Mouse (Mus musculus): Measurements from ENCODE around the gene Polr1c. TPM values are rescaled to one million over a fixed set of nuclear protein-coding genes. Genes with fewer than 3 reads are reported as not detected.

The Polr1c gene
- polyA plus RNA-seq, 2 experiments from 2014 or later = 110 to 117 TPM

- ATAC-seq = peak; percentile 62
These were observed 18.2 kb upstream of the Polr1c start for GRCm38 (mm10) chr17:46265918-46266618.

DNA sequence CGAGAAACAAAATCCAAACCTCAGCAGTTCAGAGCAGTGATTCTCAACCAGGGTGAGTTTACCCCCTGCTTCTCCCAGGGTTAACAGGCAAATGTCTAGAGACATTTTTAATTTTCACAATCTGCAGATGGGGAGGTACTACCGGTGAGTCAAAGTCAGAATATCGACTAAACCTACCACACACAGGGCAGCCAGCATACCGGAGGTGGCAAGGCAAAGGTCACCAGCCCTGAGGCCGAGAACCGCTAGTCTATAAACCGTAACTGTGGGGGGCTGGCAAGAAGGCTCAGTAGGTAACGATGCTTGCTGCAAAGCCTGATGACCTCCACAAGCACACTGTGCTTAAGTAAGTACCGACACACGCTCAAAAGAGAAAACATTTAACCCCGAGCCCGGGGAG is 17.6 kb upstream of the Polr1c start:
- no peak for ATAC-seq

DNA sequence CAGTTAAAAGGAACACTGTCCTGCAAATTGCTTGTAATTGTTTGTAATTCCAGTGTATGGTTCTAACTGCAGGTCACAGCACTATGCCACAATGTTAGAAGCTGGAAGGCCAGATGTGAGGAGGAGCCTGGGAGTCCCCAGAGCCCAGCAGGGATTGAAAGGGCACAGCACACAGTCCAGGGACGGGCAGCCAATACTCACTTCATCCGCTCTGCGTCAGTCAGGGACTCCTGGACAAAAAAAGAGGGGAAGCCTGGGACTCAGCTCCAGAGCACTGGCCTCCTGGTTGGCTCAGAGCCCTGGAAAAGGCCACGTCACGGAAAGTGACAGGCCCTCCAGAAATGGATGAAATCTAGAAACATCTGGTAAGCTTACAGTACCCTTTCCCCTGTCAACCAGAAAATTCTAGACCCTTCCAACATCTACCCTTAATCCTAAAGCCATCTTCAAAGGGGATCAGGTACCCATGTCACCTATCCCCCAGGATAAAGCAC is 14.4 kb upstream of the Polr1c start:
- ATAC-seq = no peak

DNA sequence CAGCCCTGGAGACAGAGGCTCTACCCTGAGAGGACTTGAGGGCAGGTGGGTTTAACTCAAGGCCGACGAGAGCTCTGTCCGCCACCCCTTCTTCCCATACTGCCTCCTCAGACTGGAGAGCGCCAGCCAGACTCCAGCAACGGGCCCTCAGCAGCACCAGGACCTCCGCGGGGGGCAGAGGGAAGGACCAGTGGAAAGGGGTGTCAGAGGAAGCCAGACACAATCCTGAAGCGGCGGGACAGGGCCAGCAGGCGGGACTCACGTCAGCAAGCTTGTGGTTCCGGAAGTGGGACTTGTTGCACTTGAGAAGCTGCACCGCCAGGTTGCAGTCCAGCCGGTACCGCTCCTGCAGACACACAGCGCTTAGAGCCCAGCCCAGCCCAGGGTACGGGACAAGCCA is 11.8 kb upstream of the Polr1c start:
- no peak for ATAC-seq

DNA sequence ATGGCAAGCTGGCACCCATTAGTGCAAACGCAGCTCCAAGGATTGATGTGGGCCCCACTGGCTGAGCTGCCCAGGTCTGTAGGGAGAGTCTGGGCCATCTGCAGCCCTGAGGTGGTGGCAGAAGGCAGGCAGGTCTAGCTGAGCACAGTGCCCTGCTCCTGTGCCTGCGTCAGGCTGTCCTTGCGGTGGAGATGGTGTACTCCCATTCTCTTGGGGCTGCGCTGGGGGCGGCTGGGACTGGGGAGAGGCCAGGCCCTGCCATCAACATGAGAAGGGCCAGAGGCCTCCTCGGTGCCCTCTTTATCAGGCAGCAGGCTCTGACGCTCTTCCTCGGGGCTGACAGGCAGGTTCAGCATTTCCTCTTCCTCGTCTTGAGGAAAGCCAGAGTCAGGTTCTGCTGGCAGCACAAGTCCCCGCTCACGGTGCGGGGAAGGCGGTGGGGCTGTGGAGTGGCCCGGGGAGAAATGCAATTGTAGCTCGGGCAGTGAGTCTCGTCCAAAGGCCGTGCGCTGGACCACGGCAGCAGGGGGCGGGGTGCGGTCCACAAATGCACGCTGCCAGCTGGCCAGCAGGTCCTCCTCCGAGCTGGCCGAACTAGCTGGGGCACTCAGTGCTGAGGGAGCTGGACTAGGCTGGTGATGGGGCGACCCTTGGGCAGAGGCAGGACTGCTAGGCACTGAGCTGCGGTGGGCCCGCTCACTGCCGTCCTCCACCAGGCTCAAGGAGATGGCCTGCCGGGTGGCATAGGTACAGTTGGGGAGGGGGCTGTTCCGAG is 10.6 kb upstream of the Polr1c start:
- ATAC-seq = no peak

DNA sequence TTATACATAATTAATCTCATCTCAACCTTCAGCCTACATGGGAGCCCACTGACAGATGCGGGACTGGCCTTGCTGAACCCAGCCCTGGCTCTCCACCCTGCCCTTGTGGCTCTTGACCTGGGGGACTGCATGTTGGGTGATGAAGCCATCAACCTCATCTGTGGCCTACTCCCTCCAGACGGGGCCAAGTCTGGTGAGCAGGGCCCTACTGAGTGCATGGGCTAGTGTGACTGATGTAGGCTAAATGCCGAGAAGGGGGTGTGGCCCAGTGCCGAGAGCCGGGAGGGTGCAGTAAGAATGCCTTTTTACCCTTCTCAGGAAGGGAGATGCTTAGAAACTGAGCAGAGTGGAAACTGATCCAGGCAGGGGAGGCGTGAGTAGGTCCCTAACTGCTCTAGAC is 7.3 kb upstream of the Polr1c start:
- ATAC-seq = no peak

DNA sequence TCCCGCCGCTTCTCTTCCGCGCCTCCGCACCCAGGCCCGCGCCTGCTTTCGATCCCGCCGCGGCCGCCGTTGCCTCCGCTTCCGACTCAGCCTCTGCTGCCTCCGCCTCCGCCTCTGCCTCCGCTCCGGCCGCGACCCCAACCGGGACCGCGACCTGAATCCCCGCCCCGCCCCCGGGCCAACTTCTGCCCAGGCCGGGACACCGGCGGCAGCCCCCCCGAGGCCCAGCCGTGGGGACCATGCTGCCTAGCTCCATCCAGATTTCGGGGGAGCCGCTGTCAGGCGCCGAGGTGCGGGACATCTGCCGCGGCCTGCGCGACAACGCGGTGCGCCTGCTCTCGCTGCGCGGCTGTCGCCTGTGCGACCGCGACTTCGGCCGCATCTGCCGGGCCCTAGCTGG is 6.3 kb upstream of the Polr1c start:
- ATAC-seq = no peak

- ATAC-seq = peak; percentile 89
These were observed 5.7 kb upstream of the Polr1c start, which contains the start of gene Lrrc73 for GRCm38 (mm10) chr17:46253452-46254084. Gene Lrrc73, plus strand, starts transcription at chr17:46253531.

DNA sequence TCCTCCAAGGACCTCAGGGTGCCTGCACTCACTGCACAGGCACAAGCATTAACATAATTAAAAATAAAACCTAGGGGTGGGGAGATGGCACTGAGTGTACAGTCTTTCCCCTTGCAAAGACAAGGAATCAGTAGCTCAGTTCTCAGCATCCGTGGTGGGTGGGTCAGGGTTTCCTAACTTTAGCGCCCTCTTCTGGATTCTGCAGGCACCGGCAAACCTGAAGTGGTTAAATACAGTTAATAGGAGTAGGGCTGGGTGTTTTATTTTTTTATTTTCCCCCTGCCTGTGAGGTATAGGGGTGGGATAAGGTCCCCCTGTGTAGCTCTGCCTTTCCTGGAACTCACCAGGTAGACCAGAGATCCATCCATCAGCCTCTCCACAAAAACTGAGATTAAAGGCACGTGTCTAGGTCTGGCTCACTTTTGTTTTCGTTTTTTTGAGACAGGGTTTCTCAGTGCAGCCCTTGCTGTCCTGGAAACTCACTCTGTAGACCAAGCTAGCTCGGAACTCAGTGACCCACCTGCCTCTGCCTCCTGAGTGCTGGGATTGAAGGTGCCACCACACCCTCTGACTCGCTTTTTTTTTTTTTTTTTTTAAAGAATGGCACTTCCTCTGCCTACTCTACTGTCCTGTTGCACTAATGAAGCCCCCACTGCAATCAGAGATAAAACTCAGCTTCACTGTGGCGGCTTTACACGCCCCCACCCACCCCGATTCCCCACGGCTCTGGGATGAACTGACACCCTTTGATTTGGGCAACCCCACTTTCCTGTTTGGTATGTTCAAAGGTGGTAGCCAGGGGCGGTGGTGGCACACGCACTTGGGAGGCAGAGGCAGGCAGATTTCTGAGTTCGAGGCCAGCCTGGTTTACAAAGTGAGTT is 5.0 kb upstream of the Polr1c start:
- no peak for ATAC-seq

GRCm38 (mm10) chr17:46251174-46251573 is 3.3 kb upstream of the Polr1c start:
- ATAC-seq = no peak

DNA sequence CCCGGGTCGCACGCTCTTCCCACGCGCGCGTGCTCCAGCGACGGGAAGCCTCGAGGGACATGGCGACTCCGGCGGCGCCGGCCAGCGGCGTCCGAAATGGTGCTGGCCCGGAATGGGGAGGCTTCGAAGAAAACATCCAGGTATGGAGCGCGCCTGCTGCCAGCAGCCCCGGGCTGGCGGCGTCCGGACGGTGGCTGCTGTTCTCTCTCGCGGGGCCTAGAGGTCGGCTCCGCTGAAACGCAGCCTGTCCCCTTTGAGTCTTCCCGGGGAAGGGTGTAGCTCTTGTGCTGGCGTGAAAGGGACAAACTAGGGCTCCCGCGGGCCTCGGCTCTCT is 302 bp upstream of the Polr1c start:
- peak; percentile 35 for ATAC-seq

- ATAC-seq = no peak
These were observed 3.3 kb downstream of the Polr1c start for GRCm38 (mm10) chr17:46244579-46244978.

DNA sequence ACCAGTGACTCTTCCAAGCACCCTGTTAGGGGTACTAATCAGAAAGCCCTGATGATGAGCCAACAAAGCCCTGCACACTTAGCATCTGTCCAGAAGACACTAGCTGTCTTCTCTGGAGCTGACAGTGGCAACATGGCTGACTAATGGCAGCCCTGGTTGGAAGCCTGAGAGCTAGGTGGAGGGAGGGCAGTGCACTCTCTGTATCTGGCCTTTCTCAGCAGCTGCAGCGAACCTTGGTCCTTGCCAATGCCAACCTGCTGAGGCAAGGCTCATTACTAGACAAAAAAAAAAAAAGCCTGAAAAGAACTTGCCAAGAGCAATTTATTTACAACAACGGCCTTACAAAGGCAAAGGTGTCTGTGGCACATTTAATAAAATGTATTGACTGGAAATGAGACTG is 4.2 kb downstream of the Polr1c start:
- no peak for ATAC-seq

DNA sequence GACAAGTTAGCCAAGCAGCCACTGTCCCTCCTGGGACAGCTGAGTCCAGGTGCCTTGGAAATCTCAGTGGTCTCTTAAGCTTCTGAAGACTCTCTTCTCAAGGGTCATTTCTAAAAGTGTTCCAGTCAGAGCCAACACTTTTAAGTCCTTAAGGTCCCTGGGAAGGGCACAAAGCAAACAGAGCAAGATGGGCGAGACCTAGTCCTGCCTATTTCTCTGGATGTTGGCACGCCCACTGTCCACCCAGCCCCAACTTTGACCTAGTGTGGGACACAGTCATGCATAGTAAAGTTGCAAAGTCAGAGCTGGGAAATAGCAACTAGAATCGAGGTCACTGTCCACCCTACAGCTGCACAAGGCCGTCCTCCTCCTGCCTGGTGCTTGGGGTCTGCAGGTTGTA is 4.9 kb downstream of the Polr1c start:
- no peak for ATAC-seq

DNA sequence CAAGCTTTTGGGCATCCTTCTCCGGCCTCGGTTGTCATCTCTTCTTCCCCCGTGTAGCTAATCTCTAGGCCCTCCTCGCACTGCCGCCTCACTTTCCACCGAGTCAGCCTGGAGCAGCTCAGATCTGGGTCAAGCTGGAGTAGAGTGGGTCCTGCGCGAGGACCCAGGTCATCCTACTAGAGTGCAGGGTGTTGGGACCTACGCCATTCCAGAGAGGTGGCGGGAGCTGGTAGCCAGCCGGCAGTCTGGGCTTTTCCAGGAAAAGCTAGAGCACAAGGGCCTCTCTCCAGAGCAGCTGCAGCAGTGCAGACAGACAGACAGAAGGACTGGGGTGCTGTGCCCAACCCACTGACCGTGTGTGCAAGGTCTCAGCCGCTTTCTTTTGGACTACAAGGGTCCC is 5.6 kb downstream of the Polr1c start:
- ATAC-seq = no peak

GRCm38 (mm10) chr17:46241471-46241870 is 6.4 kb downstream of the Polr1c start:
- no peak for ATAC-seq

DNA sequence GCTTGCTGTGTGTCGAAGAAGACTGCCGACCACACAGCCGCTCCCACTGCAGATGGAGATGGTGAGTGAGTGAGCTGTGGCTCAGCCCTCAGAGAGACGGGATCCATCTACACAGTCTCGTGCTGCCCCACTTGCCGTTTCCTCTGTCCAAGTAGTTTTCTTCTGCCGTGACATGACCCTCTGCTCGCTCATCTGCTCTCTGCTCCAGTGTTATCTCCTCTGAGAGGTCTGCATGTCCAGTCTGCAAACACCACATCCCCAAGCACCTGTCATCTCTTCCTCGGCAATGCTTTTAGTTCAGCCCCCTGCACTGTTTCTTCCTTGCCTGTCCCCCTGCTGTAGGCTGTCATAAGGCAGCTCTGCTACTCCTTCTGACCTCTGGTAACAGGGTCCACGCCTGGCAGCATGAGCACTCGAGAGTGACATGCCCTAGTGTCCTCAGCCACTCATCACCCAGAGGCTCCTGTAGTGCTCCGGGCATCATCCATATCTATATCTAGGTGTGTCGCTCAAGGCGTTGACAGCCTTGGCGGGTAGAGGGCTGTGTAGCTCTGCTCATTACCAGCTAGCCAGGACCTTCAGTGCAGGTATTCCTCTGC is 8.2 kb downstream of the Polr1c start:
- ATAC-seq = no peak

DNA sequence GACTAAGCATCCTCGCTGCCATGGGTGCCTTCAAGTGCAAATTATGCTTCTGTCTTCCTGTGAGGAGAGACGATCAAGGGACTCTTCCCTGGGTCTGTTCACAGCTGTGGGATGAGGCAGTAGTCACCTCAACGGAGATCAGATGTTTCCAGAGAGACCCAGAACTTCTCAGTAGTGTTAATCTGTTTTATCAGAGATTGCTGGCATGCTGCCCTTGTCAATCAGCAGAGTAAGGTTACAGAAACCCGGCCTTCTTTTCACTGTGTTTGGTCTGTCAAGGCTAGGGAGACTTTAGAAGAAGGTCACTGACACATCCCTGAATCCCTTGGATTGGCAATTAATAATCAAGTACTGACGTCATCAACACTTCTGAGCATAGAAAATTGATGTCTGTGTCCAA is 10.4 kb downstream of the Polr1c start:
- no peak for ATAC-seq

- no peak for ATAC-seq
These were observed 10.8 kb downstream of the Polr1c start for GRCm38 (mm10) chr17:46237079-46237478.

DNA sequence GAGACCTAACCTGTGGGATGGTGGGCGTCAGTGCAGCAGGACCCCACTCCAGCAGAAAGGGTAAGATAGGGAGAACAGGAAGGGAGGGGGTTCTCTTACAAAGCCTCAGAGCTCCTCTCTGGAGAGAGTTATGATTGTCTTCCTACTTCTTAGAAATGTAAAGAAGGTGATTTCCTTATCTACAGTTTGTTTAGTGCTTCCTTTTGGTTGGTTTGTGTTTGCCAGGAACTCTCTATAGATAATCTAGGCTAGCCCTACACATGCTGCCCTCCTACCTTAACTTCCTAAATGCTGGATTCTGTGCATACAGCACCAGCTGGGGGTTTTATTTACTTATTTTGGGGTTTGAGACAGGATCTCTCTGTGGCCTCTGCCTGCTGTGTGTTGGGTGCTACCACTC is 11.8 kb downstream of the Polr1c start:
- ATAC-seq = no peak

- no peak for ATAC-seq
These were observed 20.3 kb downstream of the Polr1c start for GRCm38 (mm10) chr17:46227576-46227975.

DNA sequence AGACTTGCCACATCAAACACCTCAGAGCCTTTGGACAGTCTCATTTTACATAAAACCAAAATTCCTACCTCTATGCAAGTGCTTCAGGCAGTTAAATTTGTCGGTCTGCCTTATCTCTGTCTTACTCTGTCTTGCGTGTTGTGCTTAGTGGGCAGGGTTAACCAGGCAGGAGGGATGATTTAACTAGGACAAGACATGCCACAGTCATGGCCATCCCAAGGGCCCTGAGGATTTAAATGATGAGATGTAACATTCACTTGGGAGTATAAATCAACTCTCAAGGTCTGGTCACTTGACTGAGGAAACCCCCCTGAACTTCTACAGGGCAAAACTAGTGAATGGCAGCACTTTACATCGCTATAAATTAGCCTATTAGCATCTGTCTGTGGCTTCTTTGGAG is 26.3 kb downstream of the Polr1c start:
- ATAC-seq = no peak

Measured in CD4-positive, CD25-positive, alpha-beta regulatory T cell, adult 4 months (primary cell).